Mouse (Mus musculus) kidney, postnatal 0 days (tissue): Measurements from ENCODE around the gene Idh3b. TPM values are rescaled to one million over a fixed set of nuclear protein-coding genes. Genes with fewer than 3 reads are reported as not detected.

ENCODE experiments used
- ATAC-seq: fragments of 200-750 bp; cut with Nextera tagmentation; replicated peaks from 2 replicates; pipeline ENCODE4 v1.8.0; 2017; ENCODE audit warnings: low read depth, moderate number of reproducible peaks, moderate TSS enrichment, moderate library complexity; ENCODE audit not compliant: low FRiP score
- DNase-seq: peaks from one replicate; pipeline ENCODE4 v3.0.0-alpha.2; 2016; ENCODE audit warnings: low spot score
- H3K27ac ChIP-seq: fragments of 300-500 bp; sonication (generic); 2 replicates; pipeline ENCODE4 v1.5.1; 2014; ENCODE audit warnings: mild to moderate bottlenecking
- H3K27me3 ChIP-seq: fragments of 300-500 bp; sonication (generic); 2 replicates; pipeline ENCODE4 v1.6.1; 2014; ENCODE audit warnings: low read length, mixed read lengths; ENCODE audit not compliant: insufficient read depth
- H3K36me3 ChIP-seq: fragments of 300-500 bp; sonication (generic); 2 replicates; pipeline ENCODE4 v1.6.1; 2014; ENCODE audit warnings: low read length, mixed read lengths; ENCODE audit not compliant: insufficient read depth
- H3K4me1 ChIP-seq: fragments of 300-500 bp; sonication (generic); replicated peaks from 2 replicates; pipeline ENCODE4 v1.6.1; 2014; ENCODE audit warnings: antibody characterized with exemption, low read length, mixed read lengths; ENCODE audit not compliant: insufficient read depth
- H3K4me2 ChIP-seq: fragments of 300-500 bp; sonication (generic); 2 replicates; pipeline ENCODE4 v1.6.1; 2014; ENCODE audit warnings: mild to moderate bottlenecking, low read length, moderate library complexity, mixed read lengths
- H3K4me3 ChIP-seq: fragments of 300-500 bp; sonication (generic); replicated peaks from 2 replicates; pipeline ENCODE4 v1.5.1; 2014; ENCODE audit warnings: low read depth, low read length
- H3K9ac ChIP-seq: fragments of 300-500 bp; sonication (generic); 2 replicates; pipeline ENCODE4 v1.6.1; 2014; ENCODE audit warnings: low read depth, low read length
- H3K9me3 ChIP-seq: fragments of 300-500 bp; sonication (generic); replicated peaks from 2 replicates; pipeline ENCODE4 v1.6.1; 2016; ENCODE audit warnings: low read length, inconsistent platforms, mixed read lengths
- CTCF ChIP-seq: IDR thresholded peaks from 2 replicates; pipeline ENCODE4 v1.5.1; 2016; ENCODE audit warnings: antibody characterized with exemption, low read depth, mild to moderate bottlenecking, moderate library complexity
- WGBS: fragments of 180-500 bp; shearing (Covaris S2); extraction: QIAGEN DNeasy Blood & Tissue Kit; methylation state at CpG from one replicate; pipeline ENCODE4 v1.1.7; 2014; 5-methylcytosine and 5-hydroxymethylcytosine counted together
- polyA plus RNA-seq: library from polyadenylated mRNA; unstranded; fragments of >200 nt; fragmentation: Nextera tagmentation; extraction: Ambion mirVana; gene quantifications from 2 replicates; pipeline ENCODE4 v1.2.1, GENCODE M21; 2015

The Idh3b gene
- polyA plus RNA-seq, 1 experiment from 2014 or later: 245 TPM

- H3K4me1 ChIP-seq: no peaks in the 10 kb centered on the region; the same call in 1 of the 2 replicates
- TF ChIP-seq CTCF: no peak
- no peaks in the 10 kb centered on the region for H3K27me3 ChIP-seq
- H3K27ac ChIP-seq: no peak overlapping the region
- 61% methylated on average over 4 of the region's 4 CpGs for WGBS
- DNase-seq: no peak
- no peaks in the 10 kb centered on the region for H3K36me3 ChIP-seq
- ATAC-seq: no peak
- H3K9ac ChIP-seq: no peak overlapping the region
- no peaks in the 10 kb centered on the region for H3K9me3 ChIP-seq
- no peak overlapping the region for H3K4me3 ChIP-seq
- H3K4me2 ChIP-seq: no peak overlapping the region
Observed at GRCm38 (mm10) chr2:130289086-130289485, 4.7 kb upstream of the Idh3b start.

GRCm38 (mm10) chr2:130280818-130281217 is 3.5 kb downstream of the Idh3b start:
- no peak for TF ChIP-seq CTCF
- ATAC-seq: no peak
- 74% methylated on average over 4 of the region's 4 CpGs for WGBS

GRCm38 (mm10) chr2:130280224-130280623 is 4.1 kb downstream of the Idh3b start:
- 49% methylated on average over 7 of the region's 7 CpGs for WGBS
- Histone ChIP-seq H3K36me3 (peaks cover 47% of the 10 kb centered on the region), H3K4me1 (peaks cover 8% of the 10 kb centered on the region; the same call in 1 of the 2 replicates), H3K4me2 (no peak overlapping the region), H3K9ac (no peak overlapping the region), H3K27me3 (no peaks in the 10 kb centered on the region), H3K27ac (no peak overlapping the region), H3K9me3 (no peaks in the 10 kb centered on the region), H3K4me3 (no peak overlapping the region)
- no peak for TF ChIP-seq CTCF
- ATAC-seq (no peak), DNase-seq (no peak)

More at GRCm38 (mm10) chr2:130280818-130281217, 3.5 kb downstream of the Idh3b start:
- no peak for DNase-seq
- H3K9ac ChIP-seq: no peak overlapping the region
- peaks cover 8% of the 10 kb centered on the region; the same call in 1 of the 2 replicates for H3K4me1 ChIP-seq
- no peaks in the 10 kb centered on the region for H3K27me3 ChIP-seq
- no peaks in the 10 kb centered on the region for H3K9me3 ChIP-seq
- H3K27ac ChIP-seq: no peak overlapping the region
- no peak overlapping the region for H3K4me2 ChIP-seq
- no peak overlapping the region for H3K4me3 ChIP-seq
- peaks cover 47% of the 10 kb centered on the region for H3K36me3 ChIP-seq

GRCm38 (mm10) chr2:130279600-130280091 is 4.7 kb downstream of the Idh3b start:
- peaks cover 8% of the 10 kb centered on the region; the same call in 1 of the 2 replicates for H3K4me1 ChIP-seq
- DNase-seq: no peak
- no peaks in the 10 kb centered on the region for H3K27me3 ChIP-seq
- H3K27ac ChIP-seq: no peak overlapping the region
- no peak overlapping the region for H3K9ac ChIP-seq
- H3K4me2 ChIP-seq: no peak overlapping the region
- no peak for ATAC-seq
- TF ChIP-seq CTCF: no peak
- no peak overlapping the region for H3K4me3 ChIP-seq
- peaks cover 47% of the 10 kb centered on the region for H3K36me3 ChIP-seq
- H3K9me3 ChIP-seq: no peaks in the 10 kb centered on the region
- 44% methylated on average over 8 of the region's 8 CpGs for WGBS

GRCm38 (mm10) chr2:130275649-130276048 is 8.7 kb downstream of the Idh3b start:
- Histone ChIP-seq H3K27ac (no peak overlapping the region), H3K9me3 (no peaks in the 10 kb centered on the region), H3K4me3 (peak overlapping the region; percentile 78; the same call in 1 of the 2 replicates), H3K9ac (no peak overlapping the region), H3K36me3 (peaks cover 36% of the 10 kb centered on the region), H3K27me3 (no peaks in the 10 kb centered on the region), H3K4me2 (peak overlapping the region; percentile 82), H3K4me1 (no peaks in the 10 kb centered on the region; the same call in 1 of the 2 replicates)
- ATAC-seq: no peak
- TF ChIP-seq CTCF: peak; percentile 80
- 44% methylated on average over 6 of the region's 6 CpGs for WGBS
- peak; percentile 74 for DNase-seq

- 2% methylated on average over 10 of the region's 10 CpGs for WGBS
- H3K36me3 ChIP-seq: peaks cover 29% of the 10 kb centered on the region
- no peak for TF ChIP-seq CTCF
- ATAC-seq: no peak
- no peaks in the 10 kb centered on the region for H3K27me3 ChIP-seq
- H3K9ac ChIP-seq: peak overlapping the region; percentile 90
- peak overlapping the region; percentile 78 for H3K4me3 ChIP-seq
- no peak for DNase-seq
- H3K9me3 ChIP-seq: no peaks in the 10 kb centered on the region
- H3K4me1 ChIP-seq: no peaks in the 10 kb centered on the region; the same call in 1 of the 2 replicates
- H3K27ac ChIP-seq: peak overlapping the region; percentile 92
- H3K4me2 ChIP-seq: peak overlapping the region; percentile 82
Observed at GRCm38 (mm10) chr2:130274862-130275261, 9.5 kb downstream of the Idh3b start.
